Mouse (Mus musculus) ES-CJ7 (cell line): ENCODE data around the gene Klhl8.
A peak's percentile ranks its signal among the peaks of the same experiment; 100 is the strongest.

Experiments used
- DNase-seq: peaks from one replicate; pipeline ENCODE4 v3.0.0; 2011; ENCODE audit warnings: low read depth, low spot score

Gene Klhl8

GRCm38 (mm10) chr5:103916595-103917356 is 5.7 kb upstream of the Klhl8 start:
- peak; percentile 71 for DNase-seq

GRCm38 (mm10) chr5:103914335-103915226 is 3.5 kb upstream of the Klhl8 start:
- DNase-seq = no peak

GRCm38 (mm10) chr5:103913150-103913549 is 2.1 kb upstream of the Klhl8 start:
- DNase-seq = no peak

- no peak for DNase-seq
Observed at GRCm38 (mm10) chr5:103911555-103911954, 496 bp upstream of the Klhl8 start.

- no peak for DNase-seq
Observed at GRCm38 (mm10) chr5:103910156-103910555, 903 bp downstream of the Klhl8 start.

- no peak for DNase-seq
Observed at GRCm38 (mm10) chr5:103909466-103909865, 1.6 kb downstream of the Klhl8 start.

- no peak for DNase-seq
Observed at GRCm38 (mm10) chr5:103908851-103909250, 2.2 kb downstream of the Klhl8 start.

GRCm38 (mm10) chr5:103907844-103908243 is 3.2 kb downstream of the Klhl8 start:
- DNase-seq = no peak

GRCm38 (mm10) chr5:103906173-103906572 is 4.9 kb downstream of the Klhl8 start:
- DNase-seq = no peak

GRCm38 (mm10) chr5:103898310-103898709 is 12.7 kb downstream of the Klhl8 start:
- peak; percentile 52 for DNase-seq

GRCm38 (mm10) chr5:103889766-103890165 is 21.3 kb downstream of the Klhl8 start:
- no peak for DNase-seq

- DNase-seq = no peak
Observed at GRCm38 (mm10) chr5:103863759-103864158, 47.3 kb downstream of the Klhl8 start.

GRCm38 (mm10) chr5:103860622-103861021 is 50.4 kb downstream of the Klhl8 start:
- DNase-seq = no peak

- DNase-seq = no peak
Observed at GRCm38 (mm10) chr5:103857151-103857550, 53.9 kb downstream of the Klhl8 start.

GRCm38 (mm10) chr5:103856286-103857009 is 54.6 kb downstream of the Klhl8 start:
- peak; percentile 72 for DNase-seq

- peak; percentile 31 for DNase-seq
Observed at GRCm38 (mm10) chr5:103855483-103856211, 55.4 kb downstream of the Klhl8 start.

GRCm38 (mm10) chr5:103854807-103855194 is 56.3 kb downstream of the Klhl8 start:
- DNase-seq = no peak

GRCm38 (mm10) chr5:103854041-103854806 is 56.8 kb downstream of the Klhl8 start:
- DNase-seq = no peak

- no peak for DNase-seq
Observed at GRCm38 (mm10) chr5:103852756-103853549, 58.1 kb downstream of the Klhl8 start.

GRCm38 (mm10) chr5:103848546-103848945 is 62.5 kb downstream of the Klhl8 start:
- DNase-seq = no peak
